Mouse (Mus musculus): ENCODE measurements around the gene Dnph1.

- TF ChIP-seq CTCF (IDR thresholded peaks at IDR 0.05; ENCODE audit: low read depth) (no peak), EP300 (optimal IDR thresholded peaks at IDR 0.05) (no peak)
These were observed 52.2 kb downstream of the Dnph1 start for GRCm38 (mm10) chr17:46548741-46549140.
